Mouse (Mus musculus) kidney, adult 2 months (tissue): ENCODE data around the gene Fam110c.

Experiments used
- CTCF ChIP-seq: fragments of 200-500 bp; conservative IDR thresholded peaks from 2 replicates; pipeline ENCODE4 v1.5.1; 2011; ENCODE audit warnings: low read depth, mild to moderate bottlenecking, control low read depth, low read length, moderate library complexity, mixed read lengths; ENCODE audit not compliant: insufficient read depth, insufficient read length
- POLR2A ChIP-seq: fragments of 200-500 bp; IDR thresholded peaks from one replicate; pipeline ENCODE4 v1.6.1; 2011; ENCODE audit warnings: low read depth, low read length, control low read depth

GRCm38 (mm10) chr12:31092481-31092880 lies 18.8 kb downstream of the Fam110c start:
- TF ChIP-seq CTCF (no peak), POLR2A (no peak)
